Mouse (Mus musculus): ENCODE measurements around the gene Snx29.

Gene Snx29

GRCm38 (mm10) chr16:11359173-11359572 is 36.5 kb downstream of the Snx29 start:
- in situ Hi-C loops (cut with MboI, MseI), result no loop called here

- in situ Hi-C loops (cut with MboI, MseI), result loop anchor here in 1 of 2 experiments (5.0 kb wide), 1 partner anchor 33 kb away; no protein-coding TSS in a partner anchor
Observed at GRCm38 (mm10) chr16:11359919-11360318, 37.2 kb downstream of the Snx29 start.

- in situ Hi-C loops (cut with MboI, MseI), result loop anchor here in 1 of 2 experiments (5.0 kb wide), 1 partner anchor 33 kb away; no protein-coding TSS in a partner anchor
Observed at GRCm38 (mm10) chr16:11360576-11360975, 37.9 kb downstream of the Snx29 start.

- in situ Hi-C loops (cut with MboI, MseI), result no loop called here
Observed at GRCm38 (mm10) chr16:11365626-11366025, 42.9 kb downstream of the Snx29 start.

- in situ Hi-C loops (cut with MboI, MseI), result no loop called here
Observed at GRCm38 (mm10) chr16:11366851-11367250, 44.1 kb downstream of the Snx29 start.

GRCm38 (mm10) chr16:11368412-11368811 is 45.7 kb downstream of the Snx29 start:
- in situ Hi-C loops (cut with MboI, MseI), result no loop called here

GRCm38 (mm10) chr16:11369162-11369561 is 46.5 kb downstream of the Snx29 start:
- in situ Hi-C loops (cut with MboI, MseI), result no loop called here

GRCm38 (mm10) chr16:11369642-11370041 is 46.9 kb downstream of the Snx29 start:
- in situ Hi-C loops (cut with MboI, MseI), result no loop called here

GRCm38 (mm10) chr16:11370132-11370544 is 47.4 kb downstream of the Snx29 start:
- in situ Hi-C loops (cut with MboI, MseI), result no loop called here

- in situ Hi-C loops (cut with MboI, MseI), result no loop called here
Observed at GRCm38 (mm10) chr16:11379264-11379663, 56.6 kb downstream of the Snx29 start.

- in situ Hi-C loops (cut with MboI, MseI), result loop anchor here in 1 of 2 experiments (10.0 kb wide), 1 partner anchor 475 kb away; no protein-coding TSS in a partner anchor
Observed at GRCm38 (mm10) chr16:11380038-11380437, 57.3 kb downstream of the Snx29 start.

GRCm38 (mm10) chr16:11380871-11381270 is 58.2 kb downstream of the Snx29 start:
- in situ Hi-C loops (cut with MboI, MseI), result loop anchor here in 1 of 2 experiments (10.0 kb wide), 1 partner anchor 476 kb away; no protein-coding TSS in a partner anchor

- in situ Hi-C loops (cut with MboI, MseI), result loop anchor here in 1 of 2 experiments (10.0 kb wide), 1 partner anchor 480 kb away; no protein-coding TSS in a partner anchor
Observed at GRCm38 (mm10) chr16:11384361-11384760, 61.7 kb downstream of the Snx29 start.

- in situ Hi-C loops (cut with MboI, MseI), result loop anchor here in 1 of 2 experiments (10.0 kb wide), 1 partner anchor 480 kb away; no protein-coding TSS in a partner anchor
Observed at GRCm38 (mm10) chr16:11385150-11385549, 62.4 kb downstream of the Snx29 start.

- in situ Hi-C loops (cut with MboI, MseI), result loop anchor here in 1 of 2 experiments (10.0 kb wide), 1 partner anchor 481 kb away; no protein-coding TSS in a partner anchor
Observed at GRCm38 (mm10) chr16:11385798-11386197, 63.1 kb downstream of the Snx29 start.

- in situ Hi-C loops (cut with MboI, MseI), result loop anchor here in 1 of 2 experiments (10.0 kb wide), 1 partner anchor 481 kb away; no protein-coding TSS in a partner anchor
Observed at GRCm38 (mm10) chr16:11386221-11386620, 63.5 kb downstream of the Snx29 start.

GRCm38 (mm10) chr16:11388085-11388484 is 65.4 kb downstream of the Snx29 start:
- in situ Hi-C loops (cut with MboI, MseI), result loop anchor here in 1 of 2 experiments (10.0 kb wide), 1 partner anchor 483 kb away; no protein-coding TSS in a partner anchor

GRCm38 (mm10) chr16:11389324-11389723 is 66.6 kb downstream of the Snx29 start:
- in situ Hi-C loops (cut with MboI, MseI), result loop anchor here in 1 of 2 experiments (10.0 kb wide), 1 partner anchor 485 kb away; no protein-coding TSS in a partner anchor

GRCm38 (mm10) chr16:11396570-11396969 is 73.9 kb downstream of the Snx29 start:
- in situ Hi-C loops (cut with MboI, MseI), result loop anchor here in 1 of 2 experiments (10.0 kb wide), 1 partner anchor 502 kb away; no protein-coding TSS in a partner anchor

- in situ Hi-C loops (cut with MboI, MseI), result loop anchor here in 1 of 2 experiments (10.0 kb wide), 1 partner anchor 505 kb away; no protein-coding TSS in a partner anchor
Observed at GRCm38 (mm10) chr16:11399386-11399785, 76.7 kb downstream of the Snx29 start.

GRCm38 (mm10) chr16:11399845-11400565 is 77.3 kb downstream of the Snx29 start:
- in situ Hi-C loops (cut with MboI, MseI), result loop anchor here in 1 of 2 experiments (10.0 kb wide), 1 partner anchor 505 kb away; no protein-coding TSS in a partner anchor

GRCm38 (mm10) chr16:11400936-11401335 is 78.2 kb downstream of the Snx29 start:
- in situ Hi-C loops (cut with MboI, MseI), result no loop called here

Measured in T-helper 17 cell (primary cell).